Mouse (Mus musculus): ENCODE data around the gene Oosp1.

The Oosp1 gene

GRCm38 (mm10) chr19:11617983-11618382 is 73.0 kb downstream of the Oosp1 start:
- no peak for DNase-seq (ENCODE audit: low read depth)

Data from NIH3T3 (cell line).